Mouse (Mus musculus): Measurements from ENCODE around the gene Rsph3b. TPM values are rescaled to one million over a fixed set of nuclear protein-coding genes. Genes with fewer than 3 reads are reported as not detected.

Gene Rsph3b
- total RNA-seq (2023): 10 to 100 TPM in 1 of 2 experiments, 1 to 10 TPM in 1; 8.0 to 10.2 TPM

DNA sequence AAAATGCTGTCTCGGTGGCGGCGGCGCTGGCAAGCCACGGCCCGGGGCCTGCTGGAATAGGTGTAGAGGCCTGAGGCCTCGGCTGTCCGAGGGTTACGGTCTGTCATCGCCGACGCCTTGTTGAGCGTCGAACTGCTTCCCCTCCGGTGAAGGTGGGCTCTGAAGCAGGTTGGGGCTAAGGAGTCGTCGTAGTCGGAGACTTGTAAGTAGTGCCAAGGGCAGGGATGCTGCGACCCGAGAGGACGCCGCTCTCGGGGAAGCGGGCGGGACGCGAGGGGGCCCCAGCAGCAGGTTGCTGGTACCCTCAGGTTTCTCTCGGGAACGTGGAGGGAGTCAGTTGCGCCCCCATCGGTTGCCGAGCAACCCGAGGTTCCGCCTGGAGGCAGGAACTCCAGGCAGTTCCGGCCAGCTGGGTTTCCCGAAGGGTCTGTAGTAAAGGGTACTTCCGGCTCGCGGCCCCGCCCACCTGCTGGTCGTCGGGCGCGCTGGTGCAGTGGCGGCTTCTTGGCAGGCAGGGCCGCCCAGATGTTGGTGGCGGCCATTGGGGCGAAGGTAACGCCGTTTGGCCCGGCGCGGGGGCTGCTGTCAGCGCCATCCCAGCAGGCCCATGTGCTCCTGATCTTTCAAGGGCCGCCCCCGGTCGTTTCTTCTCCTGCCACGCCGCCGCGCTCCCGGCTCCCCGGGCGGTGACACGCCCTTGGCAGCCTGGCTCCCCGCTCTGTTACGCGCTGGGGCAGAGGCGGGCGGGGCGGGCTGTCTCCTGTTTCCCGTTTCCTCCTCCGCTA lies at the start of gene Rsph3b:
Rsph3b (minus strand) TSS at position 699 of the 785 bp plus-strand sequence.

DNA sequence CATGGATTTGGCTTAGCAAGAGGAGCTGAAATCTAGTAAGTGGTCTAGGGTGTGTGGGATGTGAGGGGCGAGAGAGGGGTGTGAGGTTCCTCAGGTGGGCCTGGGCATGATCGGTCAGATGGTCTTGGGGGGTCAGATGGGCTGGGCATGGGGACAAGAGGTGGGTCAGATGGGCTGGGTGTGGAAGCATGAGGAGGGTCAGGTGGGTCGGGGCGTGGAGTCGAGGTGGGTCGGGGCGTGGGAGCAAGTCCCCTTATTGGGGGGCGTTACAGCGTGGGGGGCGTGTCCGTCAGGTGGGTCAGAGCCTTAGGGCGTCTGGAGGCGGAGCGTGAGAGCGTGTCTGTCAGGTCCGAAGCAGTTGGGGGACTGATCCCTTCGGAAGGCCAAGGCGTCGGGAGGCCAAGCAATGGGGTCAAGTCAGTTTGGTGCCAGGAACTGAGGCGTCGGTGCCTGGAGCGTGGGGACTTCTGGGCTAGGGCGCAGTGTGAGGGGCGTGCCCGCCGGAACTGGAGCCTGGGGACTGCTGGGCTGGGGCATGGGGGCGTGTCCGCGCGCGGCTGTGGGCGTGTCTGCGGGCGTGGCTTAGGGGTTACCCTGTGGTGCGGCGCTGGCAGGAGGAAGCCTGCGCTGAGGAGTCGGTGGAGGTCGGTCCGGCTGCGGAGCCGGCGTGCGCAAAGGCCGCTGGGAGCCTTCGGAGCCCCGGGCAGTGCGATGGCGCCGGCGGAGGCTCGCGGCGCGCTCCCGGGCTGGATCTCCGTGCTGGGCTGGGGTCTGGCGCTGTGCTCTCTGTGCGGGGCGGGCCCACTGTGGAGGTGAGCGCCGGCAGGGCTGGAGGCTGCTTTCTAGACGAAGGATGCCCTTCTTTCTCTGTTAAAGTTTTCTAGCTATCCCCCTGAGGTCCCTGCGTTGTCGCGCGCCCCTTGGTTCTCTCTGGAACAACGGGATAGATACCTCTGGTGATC lies 30.1 kb upstream of the Rsph3b start, which contains the start of gene Gm49721:
Gm49721 (plus strand) TSS at position 618 of the 962 bp plus-strand sequence.

DNA sequence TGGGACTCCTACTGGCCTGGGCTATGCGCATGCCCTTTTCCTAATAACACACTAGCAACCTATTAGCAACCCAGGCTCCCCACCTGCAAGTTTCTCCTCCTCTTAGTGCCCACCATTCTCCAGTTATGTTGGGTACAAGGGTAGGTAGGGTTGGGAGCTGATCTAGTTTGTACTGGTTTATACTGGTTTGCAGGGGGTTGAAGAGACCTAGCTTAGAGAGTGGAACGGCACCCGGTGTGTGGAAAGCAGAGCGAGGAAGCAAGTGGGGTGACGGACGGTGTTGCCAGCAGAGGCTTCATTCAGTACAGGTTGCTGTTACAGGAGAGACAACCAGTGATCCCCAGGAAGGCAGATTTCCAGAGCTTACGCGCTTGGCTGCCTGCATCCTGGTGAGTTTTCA lies 21.9 kb upstream of the Rsph3b start, which contains the start of gene Rnaset2b:
Rnaset2b (plus strand) TSS at position 301 of the 400 bp plus-strand sequence.

DNA sequence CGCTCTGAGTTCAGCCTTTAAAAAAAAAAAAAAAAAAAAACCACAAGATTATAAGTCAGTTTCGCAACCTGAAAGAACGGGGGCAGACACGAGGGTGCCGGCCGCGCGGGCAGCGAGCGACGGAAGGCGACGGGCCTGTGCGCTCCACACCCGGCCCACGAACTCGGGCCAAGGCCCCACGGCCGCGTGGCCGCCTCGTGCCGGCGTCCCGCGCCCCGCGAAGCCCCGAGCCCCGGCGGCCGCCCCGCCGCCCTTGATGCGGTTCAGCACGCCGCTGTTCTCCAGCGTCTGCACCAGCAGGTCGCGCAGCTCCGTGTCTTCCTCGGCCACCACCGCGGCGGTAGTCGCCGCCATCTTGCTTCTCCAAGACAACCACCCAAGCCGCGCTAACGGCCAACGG lies 12.3 kb upstream of the Rsph3b start, which contains the start of gene Tagap1:
Tagap1 (minus strand) TSS at position 381 of the 400 bp plus-strand sequence.

Other genes with a start within 250 kb of the Rsph3b start
- gene Ezr, start 165.9 kb downstream of the Rsph3b start, total RNA-seq (2023): 100 to 1,000 TPM; 380 to 396 TPM
- gene Tagap1, start 12.5 kb upstream of the Rsph3b start, total RNA-seq (2023): 10 to 100 TPM; 46.7 to 62.6 TPM
- 100 to 1,000 TPM; 216 to 217 TPM for gene Rnaset2b, start 22.0 kb upstream of the Rsph3b start, total RNA-seq (2023)
- gene Gm49721, start 30.2 kb upstream of the Rsph3b start, total RNA-seq (2023): under 1 TPM in 1 of 2 experiments, not detected in 1; 0.90 TPM
- gene Gm1604a, start 76.9 kb upstream of the Rsph3b start, total RNA-seq (2023): not detected
- gene Rps6ka2, start 221.4 kb upstream of the Rsph3b start, total RNA-seq (2023): 1 to 10 TPM; 2.7 to 2.8 TPM

Measured in B cell, adult 67 days (primary cell).